In genomic region chr16:92645423-92646115, GRCm38 (mm10) we compare ENCODE assay signal across 15 mouse cellular contexts.
DNase-seq lines count a peak whose midpoint lies in the region; ATAC-seq lines count a peak whose summit lies in the region.
"Had no signal": no experiment of that assay in that cellular context is flagged by ENCODE, and none has a peak within 500 bp of the region (broad histone marks: within the 10 kb centered on the region; RNA-seq: fewer than 3 reads in every experiment).

No protein-coding gene starts in this region.

- H3K27me3 ChIP-seq in hindbrain, embryonic 12.5 days = no peaks in the 10 kb centered on the region
- no peaks in the 10 kb centered on the region for H3K27me3 ChIP-seq in hindbrain, embryonic 13.5 days
- H3K27me3 ChIP-seq in embryonic facial prominence, embryonic 15.5 days = no peaks in the 10 kb centered on the region
- no peaks in the 10 kb centered on the region for H3K27me3 ChIP-seq in lung, embryonic 15.5 days
- H3K27me3 ChIP-seq: liver, embryonic 12.5 days; neural tube, embryonic 13.5 days; Patski had no signal

- H3K4me3 ChIP-seq in hindbrain, embryonic 12.5 days = no peak overlapping the region
- H3K4me3 ChIP-seq in hindbrain, embryonic 13.5 days = no peak overlapping the region
- H3K4me3 ChIP-seq in embryonic facial prominence, embryonic 15.5 days (replicated peaks) = no peak overlapping the region
- H3K4me3 ChIP-seq in lung, embryonic 15.5 days = no peak overlapping the region
- H3K4me3 ChIP-seq: liver, embryonic 12.5 days; neural tube, embryonic 13.5 days had no signal

- no peak overlapping the region for H3K4me2 ChIP-seq in hindbrain, embryonic 12.5 days (replicated peaks)
- no peak overlapping the region for H3K4me2 ChIP-seq in hindbrain, embryonic 13.5 days
- no peak overlapping the region for H3K4me2 ChIP-seq in embryonic facial prominence, embryonic 15.5 days (replicated peaks)
- no peak overlapping the region for H3K4me2 ChIP-seq in lung, embryonic 15.5 days
- H3K4me2 ChIP-seq: liver, embryonic 12.5 days; midbrain, embryonic 11.5 days; neural tube, embryonic 13.5 days had no signal

- H3K9ac ChIP-seq in hindbrain, embryonic 12.5 days = no peak overlapping the region
- H3K9ac ChIP-seq in hindbrain, embryonic 13.5 days = no peak overlapping the region
- no peak overlapping the region for H3K9ac ChIP-seq in embryonic facial prominence, embryonic 15.5 days
- no peak overlapping the region for H3K9ac ChIP-seq in lung, embryonic 15.5 days
- H3K9ac ChIP-seq: liver, embryonic 12.5 days; neural tube, embryonic 13.5 days had no signal

- peak; percentile 56 for DNase-seq in Muller cell, postnatal 12 days (ENCODE audit: inconsistent ontology term)
- DNase-seq in layer of hippocampus, adult 9-11 months = no peak
- DNase-seq in left cerebral cortex, adult 18-20 months (ENCODE audit: low spot score in 2 of 2) = no peak
- DNase-seq in gastrocnemius, postnatal 14 days = no peak
- DNase-seq: adrenal gland, postnatal 10 days; embryo, embryonic 11 days; right cerebral cortex, postnatal 25 days had no signal

- ATAC-seq in hindbrain, embryonic 12.5 days (ENCODE audit: low FRiP score) = no peak
- no peak for ATAC-seq in hindbrain, embryonic 13.5 days (ENCODE audit: low FRiP score)
- ATAC-seq in embryonic facial prominence, embryonic 15.5 days (ENCODE audit: insufficient number of reproducible peaks, low FRiP score, low TSS enrichment, low read depth) = peak; percentile 55
- ATAC-seq in lung, embryonic 15.5 days (ENCODE audit: borderline replicate concordance, extremely low read depth, low FRiP score, low TSS enrichment) = no peak
- ATAC-seq: liver, embryonic 12.5 days; Patski had no signal

- 72% methylated on average over 22 of the region's 22 CpGs for WGBS in hindbrain, embryonic 12.5 days
- 70% methylated on average over 22 of the region's 22 CpGs for WGBS in hindbrain, embryonic 13.5 days
- whole genome bisulfite sequencing in embryonic facial prominence, embryonic 15.5 days = 48% methylated on average over 22 of the region's 22 CpGs
- WGBS in lung, embryonic 15.5 days = 48% methylated on average over 22 of the region's 22 CpGs

- no peaks in the 10 kb centered on the region for H3K36me3 ChIP-seq in hindbrain, embryonic 12.5 days
- no peaks in the 10 kb centered on the region for H3K36me3 ChIP-seq in hindbrain, embryonic 13.5 days
- H3K36me3 ChIP-seq in embryonic facial prominence, embryonic 15.5 days = no peaks in the 10 kb centered on the region
- H3K36me3 ChIP-seq in lung, embryonic 15.5 days = no peaks in the 10 kb centered on the region
- H3K36me3 ChIP-seq: neural tube, embryonic 13.5 days had no signal

- H3K27ac ChIP-seq in hindbrain, embryonic 12.5 days = peak overlapping the region; percentile 48; the same call in 1 of the 2 replicates
- H3K27ac ChIP-seq in hindbrain, embryonic 13.5 days = no peak overlapping the region
- peak overlapping the region; percentile 79 for H3K27ac ChIP-seq in embryonic facial prominence, embryonic 15.5 days (replicated peaks)
- peak overlapping the region; percentile 86 for H3K27ac ChIP-seq in lung, embryonic 15.5 days
- H3K27ac ChIP-seq: liver, embryonic 12.5 days; neural tube, embryonic 13.5 days had no signal

- H3K9me3 ChIP-seq in hindbrain, embryonic 12.5 days (replicated peaks) = no peaks in the 10 kb centered on the region
- H3K9me3 ChIP-seq in hindbrain, embryonic 13.5 days = no peaks in the 10 kb centered on the region
- no peaks in the 10 kb centered on the region; the same call in 1 of the 2 replicates for H3K9me3 ChIP-seq in embryonic facial prominence, embryonic 15.5 days (replicated peaks)
- H3K9me3 ChIP-seq in lung, embryonic 15.5 days = no peaks in the 10 kb centered on the region
- H3K9me3 ChIP-seq: liver, embryonic 12.5 days; neural tube, embryonic 13.5 days had no signal

- intact Hi-C loops in gastrocnemius, postnatal 14 days (cut with DNase I; ENCODE audit: low total_unique reads) = no loop called here

- peaks cover 22% of the 10 kb centered on the region for H3K4me1 ChIP-seq in hindbrain, embryonic 12.5 days
- H3K4me1 ChIP-seq in hindbrain, embryonic 13.5 days (replicated peaks) = peaks cover 11% of the 10 kb centered on the region; the same call in 1 of the 2 replicates
- peaks cover 35% of the 10 kb centered on the region for H3K4me1 ChIP-seq in embryonic facial prominence, embryonic 15.5 days
- peaks cover 28% of the 10 kb centered on the region for H3K4me1 ChIP-seq in lung, embryonic 15.5 days
- H3K4me1 ChIP-seq: neural tube, embryonic 13.5 days had no signal
